Mouse (Mus musculus) heart, embryonic 12.5 days (tissue): ENCODE data around the gene Olfr516. TPM values are rescaled to one million over a fixed set of nuclear protein-coding genes. Genes with fewer than 3 reads are reported as not detected.
"Not testable (repeated sequence)": the region's sequence is repeated elsewhere in the genome, so short reads cannot be mapped to it uniquely, and the experiment has no call there.

Experiments used
- ATAC-seq: fragments of 200-750 bp; cut with Nextera tagmentation; 2 replicates; pipeline ENCODE4 v1.8.0; 2017; ENCODE audit warnings: moderate TSS enrichment, moderate library complexity; ENCODE audit not compliant: insufficient number of reproducible peaks, low FRiP score
- H3K27ac ChIP-seq: fragments of 300-500 bp; sonication (generic); 2 replicates; pipeline ENCODE4 v1.5.1; 2016; ENCODE audit warnings: mild to moderate bottlenecking, moderate library complexity; ENCODE audit not compliant: poor library complexity, severe bottlenecking
- H3K27me3 ChIP-seq: fragments of 300-500 bp; sonication (generic); replicated peaks from 2 replicates; pipeline ENCODE4 v1.6.1; 2016; ENCODE audit warnings: mild to moderate bottlenecking, moderate library complexity
- H3K36me3 ChIP-seq: fragments of 300-500 bp; sonication (generic); 2 replicates; pipeline ENCODE4 v1.6.1; 2016; ENCODE audit warnings: mild to moderate bottlenecking, moderate library complexity
- H3K4me1 ChIP-seq: fragments of 300-500 bp; sonication (generic); replicated peaks from 2 replicates; pipeline ENCODE4 v1.6.1; 2016; ENCODE audit warnings: mild to moderate bottlenecking
- H3K4me2 ChIP-seq: fragments of 300-500 bp; sonication (generic); 2 replicates; pipeline ENCODE4 v1.6.1; 2016; ENCODE audit warnings: mild to moderate bottlenecking, moderate library complexity
- H3K4me3 ChIP-seq: fragments of 300-500 bp; sonication (generic); 2 replicates; pipeline ENCODE4 v1.5.1; 2016; ENCODE audit warnings: mild to moderate bottlenecking
- H3K9ac ChIP-seq: fragments of 300-500 bp; sonication (generic); 2 replicates; pipeline ENCODE4 v1.6.1; 2016; ENCODE audit warnings: mild to moderate bottlenecking, moderate library complexity
- H3K9me3 ChIP-seq: fragments of 300-500 bp; sonication (generic); replicated peaks from 2 replicates; pipeline ENCODE4 v1.6.1; 2016; ENCODE audit warnings: mild to moderate bottlenecking, moderate library complexity
- WGBS: fragments of 180-500 bp; shearing (Covaris S2); methylation state at CpG from one replicate; pipeline ENCODE4 v1.1.7; 2016; 5-methylcytosine and 5-hydroxymethylcytosine counted together
- polyA plus RNA-seq: library from polyadenylated mRNA; unstranded; fragments of >200 nt; fragmentation: Nextera tagmentation; extraction: Ambion mirVana; gene quantifications from 2 replicates; pipeline ENCODE4 v1.2.1, GENCODE M21; 2016

Gene Olfr516
- polyA plus RNA-seq = not detected in 2 replicates

DNA sequence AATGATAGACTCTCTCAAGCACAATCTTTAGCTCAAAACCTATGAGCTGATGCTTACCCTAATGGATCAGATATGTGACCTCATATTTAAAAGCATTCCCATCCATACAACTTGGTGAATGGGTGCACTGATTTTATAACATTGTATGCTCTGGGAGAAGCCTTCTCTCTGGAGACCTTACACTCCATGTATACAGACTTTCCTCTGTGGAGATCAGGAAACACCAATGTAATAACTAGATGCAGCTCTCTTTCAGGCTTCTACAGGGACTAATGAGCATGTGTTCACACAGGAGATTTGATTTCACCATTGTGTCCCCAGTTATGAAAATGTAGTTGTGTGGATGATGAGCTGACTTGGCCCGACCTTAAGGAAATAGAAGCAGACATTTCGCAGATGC, at the start of gene Olfr516:
Gene Olfr516, minus strand, starts transcription at position 101 of the 400 bp plus-strand sequence.
- H3K9me3 ChIP-seq = no peaks in the 10 kb centered on the region
- ATAC-seq = no peak
- H3K4me3 ChIP-seq = no peak within 1 kb of the TSS
- H3K9ac ChIP-seq = no peak within 1 kb of the TSS
- H3K4me2 ChIP-seq = no peak within 1 kb of the TSS
- 70% methylated on average over 2 of the region's 2 CpGs for WGBS
- no peaks in the 10 kb centered on the region for H3K36me3 ChIP-seq
- H3K27me3 ChIP-seq = no peaks in the 10 kb centered on the region
- no peaks in the 10 kb centered on the region for H3K4me1 ChIP-seq
- H3K27ac ChIP-seq = no peak within 1 kb of the TSS

DNA sequence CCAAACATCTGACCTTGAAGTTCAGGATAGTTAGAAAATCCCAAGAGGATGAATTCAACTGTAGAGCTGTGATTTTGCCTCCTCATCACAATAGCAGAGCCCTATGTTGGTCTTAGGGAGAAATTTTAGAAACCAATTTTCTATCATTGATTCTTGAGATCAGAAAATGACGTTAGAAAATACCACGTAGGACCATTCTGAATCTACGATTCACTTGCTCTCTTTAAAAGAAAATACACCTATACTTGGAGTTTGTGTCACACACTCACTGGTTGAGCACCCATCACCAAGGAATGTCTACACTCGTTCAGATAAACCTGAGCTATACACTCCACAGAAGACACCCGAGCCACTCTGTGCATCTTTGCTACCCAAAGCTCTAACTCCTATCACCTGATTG, 44.0 kb upstream of the Olfr516 start, which contains the start of gene Olfr519:
Gene Olfr519, minus strand, starts transcription at position 101 of the 400 bp plus-strand sequence.
- Histone ChIP-seq H3K4me1 (no peaks in the 10 kb centered on the region), H3K4me3 (no peak within 1 kb of the TSS), H3K9me3 (no peaks in the 10 kb centered on the region), H3K9ac (no peak within 1 kb of the TSS), H3K27ac (no peak within 1 kb of the TSS), H3K27me3 (no peaks in the 10 kb centered on the region), H3K36me3 (no peaks in the 10 kb centered on the region), H3K4me2 (no peak within 1 kb of the TSS)
- no peak for ATAC-seq
- 75% methylated on average over 5 of the region's 5 CpGs for WGBS

DNA sequence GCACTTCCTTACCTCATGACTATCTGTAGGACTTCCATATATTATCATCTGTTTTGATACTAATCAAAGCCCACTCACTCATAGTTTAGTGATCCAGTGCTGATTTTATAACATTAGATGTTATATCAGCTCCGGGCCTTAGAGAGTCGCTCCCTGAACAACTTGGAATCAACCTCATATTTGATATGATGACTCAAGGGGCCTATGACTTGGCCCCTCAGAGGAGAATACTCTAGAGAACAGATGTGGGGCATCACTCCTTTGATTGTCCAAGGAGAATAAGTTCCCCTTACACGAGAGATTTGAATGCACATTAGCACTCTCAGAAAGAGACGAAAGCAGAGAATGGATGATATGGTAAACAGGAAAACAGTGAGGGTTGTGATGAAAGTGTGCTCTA, 34.6 kb upstream of the Olfr516 start, which contains the start of gene Olfr518:
Gene Olfr518, minus strand, starts transcription at position 101 of the 400 bp plus-strand sequence.
- Histone ChIP-seq H3K9ac (no peak within 1 kb of the TSS), H3K36me3 (no peaks in the 10 kb centered on the region), H3K4me1 (no peaks in the 10 kb centered on the region), H3K4me2 (no peak within 1 kb of the TSS), H3K4me3 (no peak within 1 kb of the TSS), H3K9me3 (no peaks in the 10 kb centered on the region), H3K27ac (no peak within 1 kb of the TSS), H3K27me3 (no peaks in the 10 kb centered on the region)
- ATAC-seq = no peak
- WGBS = 71% methylated on average over 4 of the region's 4 CpGs

- Histone ChIP-seq H3K36me3 (no peaks in the 10 kb centered on the region), H3K4me1 (no peaks in the 10 kb centered on the region), H3K9ac (no peak within 1 kb of the TSS), H3K4me2 (no peak within 1 kb of the TSS), H3K9me3 (no peaks in the 10 kb centered on the region), H3K4me3 (no peak within 1 kb of the TSS), H3K27me3 (no peaks in the 10 kb centered on the region), H3K27ac (no peak within 1 kb of the TSS)
- ATAC-seq = no peak
- 63% methylated on average over 2 of the region's 2 CpGs for WGBS
Measured at GRCm38 (mm10) chr7:108872279-108872678, 21.9 kb upstream of the Olfr516 start, which contains the start of gene Olfr517. Gene Olfr517, minus strand, starts transcription at chr7:108872379.

- H3K27ac ChIP-seq = no peak within 1 kb of the TSS
- H3K27me3 ChIP-seq = no peaks in the 10 kb centered on the region
- no peak within 1 kb of the TSS for H3K9ac ChIP-seq
- no peaks in the 10 kb centered on the region for H3K4me1 ChIP-seq
- no peak within 1 kb of the TSS for H3K4me2 ChIP-seq
- no peak within 1 kb of the TSS for H3K4me3 ChIP-seq
- no peak for ATAC-seq
- H3K9me3 ChIP-seq = 0 out of 2 replicates have a peak, but pooled peaks cover 7% of the 10 kb centered on the region
- no peaks in the 10 kb centered on the region for H3K36me3 ChIP-seq
Measured at GRCm38 (mm10) chr7:108825897-108826296, 24.4 kb downstream of the Olfr516 start, which contains the start of gene Olfr514. Gene Olfr514, minus strand, starts transcription at chr7:108825997.

- H3K36me3 ChIP-seq, H3K9me3 ChIP-seq, H3K9ac ChIP-seq, H3K27ac ChIP-seq, ATAC-seq, H3K4me3 ChIP-seq, H3K27me3 ChIP-seq, H3K4me1 ChIP-seq, H3K4me2 ChIP-seq: not testable (repeated sequence)
- 40% methylated on average over 5 of the region's 5 CpGs for WGBS
Measured at GRCm38 (mm10) chr7:108814593-108815215, 35.6 kb downstream of the Olfr516 start.

- Histone ChIP-seq H3K36me3 (no peaks in the 10 kb centered on the region), H3K27ac (no peak overlapping the region), H3K27me3 (no peaks in the 10 kb centered on the region), H3K4me1 (no peaks in the 10 kb centered on the region), H3K9me3 (no peaks in the 10 kb centered on the region), H3K4me3 (no peak overlapping the region), H3K9ac (no peak overlapping the region), H3K4me2 (no peak overlapping the region)
- ATAC-seq = no peak
- 54% methylated on average over 1 of the region's 1 CpGs for WGBS
Measured at GRCm38 (mm10) chr7:108797205-108797933, 53.0 kb downstream of the Olfr516 start.

Other genes with a start within 250 kb of the Olfr516 start
- 0.05 TPM in 1 of 2 replicates, not detected in the other for gene Olfr506, start 239.7 kb downstream of the Olfr516 start, polyA plus RNA-seq
- not detected in 2 replicates for gene Olfr507, start 228.7 kb downstream of the Olfr516 start, polyA plus RNA-seq
- not detected in 2 replicates for gene Olfr508, start 220.5 kb downstream of the Olfr516 start, polyA plus RNA-seq
- not detected in 2 replicates for gene Olfr509, start 198.6 kb downstream of the Olfr516 start, polyA plus RNA-seq
- not detected in 2 replicates for gene Olfr510, start 184.1 kb downstream of the Olfr516 start, polyA plus RNA-seq
- gene Olfr512, start 137.2 kb downstream of the Olfr516 start, polyA plus RNA-seq = not detected in 2 replicates
- gene Olfr513, start 99.6 kb downstream of the Olfr516 start, polyA plus RNA-seq = not detected in 2 replicates
- gene Olfr514, start 24.5 kb downstream of the Olfr516 start, polyA plus RNA-seq = not detected in 2 replicates
- not detected in 2 replicates for gene Olfr517, start 21.9 kb upstream of the Olfr516 start, polyA plus RNA-seq
- gene Olfr518, start 34.5 kb upstream of the Olfr516 start, polyA plus RNA-seq = not detected in 2 replicates
- not detected in 2 replicates for gene Olfr519, start 43.9 kb upstream of the Olfr516 start, polyA plus RNA-seq
- gene Nlrp10, start 79.6 kb upstream of the Olfr516 start, polyA plus RNA-seq = 8.0 and 8.1 TPM in 2 replicates
- 50.3 and 52.1 TPM in 2 replicates for gene Eif3f, start 83.9 kb upstream of the Olfr516 start, polyA plus RNA-seq
- 0.54 and 0.61 TPM in 2 replicates for gene Tub, start 99.8 kb upstream of the Olfr516 start, polyA plus RNA-seq
- 0.94 and 1.5 TPM in 2 replicates for gene Ric3, start 232.8 kb upstream of the Olfr516 start, polyA plus RNA-seq